Mouse (Mus musculus) frontal cortex, adult 2 months (tissue): ENCODE data around the gene Lrrc18. TPM values are rescaled to one million over a fixed set of nuclear protein-coding genes. Genes with fewer than 3 reads are reported as not detected.

Experiments used
- DNase-seq, 2 experiments: peaks; one replicate each; pipeline ENCODE4 v3.0.0; 2022; ENCODE audit warnings: low spot score in 1 of 2; ENCODE audit errors: extremely low spot score in 1 of 2
- polyA plus RNA-seq: library from polyadenylated mRNA; depleted of rRNA; stranded (reverse); fragments of >200 nt; gene quantifications from 2 replicates; pipeline ENCODE4 v1.2.3, GENCODE M21; 2012; rRNA removed

Gene Lrrc18
- polyA plus RNA-seq, 1 experiment, result 1.3 TPM

DNA sequence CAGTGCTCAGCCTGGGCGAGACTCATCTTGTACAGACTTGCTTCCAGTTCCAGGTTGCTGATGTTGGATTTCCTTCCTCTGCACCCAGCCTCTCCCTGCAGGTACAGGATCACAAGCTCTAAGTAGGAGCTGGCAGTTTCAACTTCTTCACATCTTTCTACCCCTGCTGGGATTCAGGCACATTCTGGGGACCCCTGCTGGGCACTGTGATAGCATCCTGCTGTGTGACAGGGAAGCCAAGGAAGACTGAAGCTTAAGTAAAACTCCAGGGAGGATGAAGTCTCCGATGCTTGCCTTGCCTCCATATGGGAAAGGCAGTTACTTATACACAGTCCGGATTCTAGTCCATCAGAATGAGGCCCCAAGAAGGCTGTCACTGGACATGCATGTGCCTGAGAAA, 45.6 kb downstream of the Lrrc18 start:
- DNase-seq, result peak in 1 of 2 experiments; percentile 2

DNA sequence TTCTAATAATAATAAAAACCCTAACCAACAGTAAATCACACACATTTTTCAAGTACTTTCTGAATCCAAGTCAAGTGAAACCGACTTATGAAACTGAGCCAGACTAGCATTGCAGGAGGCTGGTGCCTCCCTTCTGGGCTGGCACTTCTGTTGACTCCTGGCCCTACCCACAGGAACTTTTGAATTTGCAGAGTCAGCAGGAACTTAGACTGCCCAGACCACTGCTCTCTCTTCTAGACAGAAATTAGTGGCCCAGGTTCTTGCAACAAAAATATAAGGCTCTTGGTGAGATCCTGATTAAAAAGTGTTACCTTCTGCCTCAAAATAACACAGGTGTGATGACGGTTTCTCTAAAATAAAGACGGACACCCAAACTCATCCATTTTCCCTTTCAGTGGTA, 54.0 kb downstream of the Lrrc18 start:
- DNase-seq, result no peak

DNA sequence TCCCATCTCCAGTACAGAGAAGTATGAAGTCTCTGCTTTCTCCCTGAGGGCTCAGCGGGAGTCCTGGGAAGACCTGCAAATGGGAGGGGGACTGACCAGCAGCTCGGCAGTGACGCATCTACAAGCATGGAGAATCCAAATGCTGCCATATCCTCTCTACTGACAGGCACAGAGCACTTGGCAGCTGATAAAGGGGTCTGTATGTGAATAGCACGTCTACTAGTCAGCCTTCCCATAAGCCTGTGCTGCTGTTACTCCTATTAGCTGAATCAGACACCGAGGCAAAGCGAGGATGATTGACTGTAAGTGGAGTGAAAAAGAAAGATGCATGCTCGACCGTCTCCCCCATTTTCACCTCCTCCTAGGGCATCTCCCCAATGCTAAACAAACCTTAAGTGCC, 62.3 kb downstream of the Lrrc18 start:
- DNase-seq, result no peak

DNA sequence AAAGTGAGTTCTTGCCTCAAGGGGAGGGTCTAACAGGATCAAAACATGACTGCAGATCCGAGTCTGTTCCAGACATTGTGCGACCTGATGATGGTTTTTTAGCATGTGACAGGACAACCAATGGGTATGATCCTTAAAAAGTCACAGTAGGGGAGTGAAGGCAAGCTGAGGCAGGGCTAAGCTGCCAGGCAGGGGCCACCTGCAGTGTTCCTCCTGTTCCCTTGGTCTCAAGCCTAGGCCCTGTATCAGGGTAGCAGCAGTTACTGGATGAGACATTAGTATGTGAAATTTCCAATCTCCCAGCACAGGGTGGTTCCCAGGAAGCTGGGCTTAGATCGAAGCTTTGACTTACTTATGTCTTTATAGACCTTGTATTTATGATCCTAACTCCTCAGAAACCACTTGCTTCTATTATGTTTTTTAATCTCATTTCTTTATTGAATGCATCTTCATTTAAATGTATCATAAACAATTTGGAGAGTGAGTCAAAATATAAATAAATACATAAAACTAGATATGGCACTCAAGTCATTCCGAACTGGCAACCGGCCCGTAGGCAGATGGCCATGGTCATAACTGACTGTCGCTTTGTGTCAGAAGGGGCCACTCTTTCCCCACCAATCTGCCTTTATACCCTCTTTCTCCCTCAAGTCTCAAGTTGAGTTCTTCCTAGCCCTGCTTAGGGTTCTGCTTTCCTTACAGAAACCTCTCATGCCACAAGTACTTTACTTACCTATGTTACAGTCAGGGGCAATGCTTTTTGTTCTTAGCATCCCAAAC, 67.9 kb downstream of the Lrrc18 start:
- no peak for DNase-seq

DNA sequence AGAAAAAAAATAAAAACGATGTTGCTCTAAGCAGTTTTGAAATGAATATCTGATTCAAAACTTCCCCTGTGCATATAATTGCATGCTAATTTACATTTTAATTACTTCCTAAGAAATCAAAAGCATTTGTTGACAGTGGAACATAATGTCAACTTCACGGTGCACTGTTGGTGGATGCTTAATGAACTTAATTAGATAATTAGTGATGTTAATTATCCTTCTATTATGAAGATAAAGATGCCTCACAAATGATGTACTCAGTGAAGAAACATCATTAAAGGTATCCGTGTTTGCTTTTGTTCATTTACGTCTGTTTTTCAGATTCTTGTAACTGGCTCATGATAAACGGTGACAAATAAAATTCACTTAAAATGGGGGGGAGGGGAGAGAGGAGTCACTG, 71.8 kb downstream of the Lrrc18 start:
- DNase-seq, result no peak

Other genes with a start within 250 kb of the Lrrc18 start
- gene Tmem273, start 205.4 kb upstream of the Lrrc18 start, polyA plus RNA-seq, result 1.4 TPM in 2 replicates
- not detected in 2 replicates for gene Fam170b, start 157.4 kb upstream of the Lrrc18 start, polyA plus RNA-seq
- 6.1 and 7.3 TPM in 2 replicates for gene Vstm4, start 134.6 kb upstream of the Lrrc18 start, polyA plus RNA-seq
- gene Wdfy4, start 194.1 kb downstream of the Lrrc18 start, polyA plus RNA-seq, result 0.82 and 0.95 TPM in 2 replicates
- gene Arhgap22, start 222.6 kb downstream of the Lrrc18 start, polyA plus RNA-seq, result 20.0 and 23.3 TPM in 2 replicates